Mouse (Mus musculus): ENCODE results near the gene Lrp2.

Gene Lrp2

GRCm38 (mm10) chr2:69493130-69493529, 92.7 kb downstream of the Lrp2 start:
- DNase-seq, result no peak

- no peak for DNase-seq
Observed at GRCm38 (mm10) chr2:69480965-69481364, 104.9 kb downstream of the Lrp2 start.

GRCm38 (mm10) chr2:69479859-69480258, 106.0 kb downstream of the Lrp2 start:
- no peak for DNase-seq

- DNase-seq, result no peak
Observed at GRCm38 (mm10) chr2:69476901-69477300, 109.0 kb downstream of the Lrp2 start.

GRCm38 (mm10) chr2:69475177-69475576, 110.7 kb downstream of the Lrp2 start:
- DNase-seq, result no peak

GRCm38 (mm10) chr2:69471837-69472236, 114.0 kb downstream of the Lrp2 start:
- no peak for DNase-seq

- no peak for DNase-seq
Observed at GRCm38 (mm10) chr2:69463609-69464008, 122.3 kb downstream of the Lrp2 start.

- no peak for DNase-seq
Observed at GRCm38 (mm10) chr2:69459481-69459880, 126.4 kb downstream of the Lrp2 start.

- DNase-seq, result no peak
Observed at GRCm38 (mm10) chr2:69451128-69451527, 134.7 kb downstream of the Lrp2 start.

- DNase-seq, result no peak
Observed at GRCm38 (mm10) chr2:69448581-69448980, 137.3 kb downstream of the Lrp2 start.

GRCm38 (mm10) chr2:69445896-69446472, 139.9 kb downstream of the Lrp2 start:
- DNase-seq, result no peak

GRCm38 (mm10) chr2:69441656-69442055, 144.2 kb downstream of the Lrp2 start:
- DNase-seq, result no peak

GRCm38 (mm10) chr2:69428116-69428515, 157.7 kb downstream of the Lrp2 start:
- peak; percentile 39 for DNase-seq

GRCm38 (mm10) chr2:69427141-69427540, 158.7 kb downstream of the Lrp2 start:
- DNase-seq, result no peak

- DNase-seq, result no peak
Observed at GRCm38 (mm10) chr2:69426081-69426480, 159.8 kb downstream of the Lrp2 start.

GRCm38 (mm10) chr2:69424829-69425228, 161.0 kb downstream of the Lrp2 start:
- no peak for DNase-seq

- DNase-seq, result no peak
Observed at GRCm38 (mm10) chr2:69418294-69418881, 167.5 kb downstream of the Lrp2 start.

- no peak for DNase-seq
Observed at GRCm38 (mm10) chr2:69415070-69415469, 170.8 kb downstream of the Lrp2 start.

GRCm38 (mm10) chr2:69414539-69414938, 171.3 kb downstream of the Lrp2 start:
- DNase-seq, result no peak

- no peak for DNase-seq
Observed at GRCm38 (mm10) chr2:69405692-69406091, 180.2 kb downstream of the Lrp2 start.

- no peak for DNase-seq
Observed at GRCm38 (mm10) chr2:69402309-69402708, 183.6 kb downstream of the Lrp2 start.

GRCm38 (mm10) chr2:69401891-69402290, 184.0 kb downstream of the Lrp2 start:
- no peak for DNase-seq

- no peak for DNase-seq
Observed at GRCm38 (mm10) chr2:69400866-69401604, 184.8 kb downstream of the Lrp2 start.

- no peak for DNase-seq
Observed at GRCm38 (mm10) chr2:69396760-69397435, 189.0 kb downstream of the Lrp2 start.

Measured in thymus, postnatal 25 days (tissue).